Mouse (Mus musculus) heart, postnatal 0 days (tissue): ENCODE measurements at regions not wholly inside any gene's neighbourhood (a gene's known extent, or its start where the extent isn't known, plus 50 kb on each side); places are given as distances from the start of the nearest gene placed in this dataset.

Experiments used
- CTCF ChIP-seq: IDR thresholded peaks from 2 replicates; pipeline ENCODE4 v1.5.1; 2016; ENCODE audit warnings: antibody characterized with exemption, control low read depth, low read depth
- EP300 ChIP-seq: IDR thresholded peaks from 2 replicates; pipeline ENCODE4 v1.6.1; 2016; ENCODE audit warnings: antibody characterized with exemption, low read depth

DNA sequence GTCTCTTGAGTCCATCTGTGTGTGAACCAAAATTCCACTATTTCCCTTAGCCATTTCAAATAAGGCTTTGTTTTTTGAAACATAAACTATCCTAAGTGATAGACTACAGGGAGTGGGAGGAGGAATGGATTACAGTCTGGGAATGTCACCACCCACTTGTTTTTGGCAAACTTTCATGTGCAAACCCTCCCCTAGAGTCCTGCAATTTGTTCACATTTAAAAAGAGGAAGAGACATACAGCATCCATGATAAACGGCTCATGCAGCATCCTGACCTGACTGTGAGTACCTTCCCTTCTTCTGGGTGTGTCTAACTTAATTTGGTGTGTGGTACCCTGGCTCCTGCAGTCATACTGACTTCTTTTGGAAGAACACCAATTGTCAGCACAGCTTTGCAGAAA is 157.6 kb downstream of the Klf7 start:
- no peak for TF ChIP-seq EP300
- no peak for TF ChIP-seq CTCF
